Mouse (Mus musculus): ENCODE data around the gene Ano6.

DNA sequence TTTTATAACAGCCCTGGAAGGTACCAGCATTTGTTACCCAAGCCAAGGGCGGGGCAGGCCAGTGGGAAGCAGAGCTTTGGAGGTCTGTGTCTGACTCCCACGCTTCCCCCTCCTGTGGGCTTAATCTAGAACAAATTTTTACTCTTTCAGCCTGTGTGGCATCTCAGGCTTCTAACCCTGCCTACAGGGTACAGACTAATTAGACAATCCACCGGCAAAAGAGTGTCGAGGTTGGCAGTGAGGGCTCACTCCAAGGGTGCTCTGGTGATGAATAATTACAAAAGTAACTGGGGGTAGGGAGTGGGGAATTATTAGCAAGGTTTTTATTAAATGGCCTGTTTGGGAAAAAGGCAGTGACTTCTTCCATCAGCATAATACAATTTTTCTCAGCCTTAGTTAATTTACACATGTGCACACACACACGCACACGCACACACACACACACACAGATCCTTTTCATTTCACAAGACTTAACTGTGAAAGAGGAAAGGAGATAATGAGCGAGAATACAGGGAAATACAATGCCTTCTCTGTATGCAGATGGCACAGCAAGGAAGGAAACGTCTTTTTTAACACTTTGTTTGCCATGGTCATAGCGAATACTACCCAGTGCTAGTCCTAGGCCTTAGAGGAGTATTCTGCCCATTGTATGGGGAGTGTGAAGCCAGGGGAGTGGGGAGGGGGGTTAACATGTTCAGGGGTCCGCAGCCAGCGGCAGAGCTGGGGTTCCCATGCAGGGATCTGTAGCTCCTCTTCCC lies 155.5 kb downstream of the Ano6 start:
- TF ChIP-seq CTCF (IDR thresholded peaks at IDR 0.05; ENCODE audit: borderline replicate concordance, insufficient read depth, low read depth, low read length) = no peak
- no peak for TF ChIP-seq POLR2A (IDR thresholded peaks at IDR 0.05; ENCODE audit: borderline replicate concordance, insufficient read depth, low read length)

All from cerebellum, adult 2 months (tissue).